Mouse (Mus musculus) embryonic facial prominence, embryonic 10.5 days (tissue): ENCODE data around the gene Rasal1. TPM values are rescaled to one million over a fixed set of nuclear protein-coding genes. Genes with fewer than 3 reads are reported as not detected.

Experiments
- DNase-seq: peaks from one replicate; pipeline ENCODE4 v3.0.0-alpha.2; 2017; ENCODE audit warnings: low spot score
- H3K27ac ChIP-seq: fragments of 300-500 bp; sonication (generic); replicated peaks from 2 replicates; pipeline ENCODE4 v1.5.1; 2016; ENCODE audit warnings: mild to moderate bottlenecking
- H3K27me3 ChIP-seq: fragments of 300-500 bp; sonication (generic); replicated peaks from 2 replicates; pipeline ENCODE4 v1.6.1; 2016; ENCODE audit warnings: low read depth, mild to moderate bottlenecking; ENCODE audit not compliant: poor library complexity, severe bottlenecking
- H3K36me3 ChIP-seq: fragments of 300-500 bp; sonication (generic); replicated peaks from 2 replicates; pipeline ENCODE4 v1.6.1; 2016; ENCODE audit warnings: mild to moderate bottlenecking, moderate library complexity
- H3K4me1 ChIP-seq: fragments of 300-500 bp; sonication (generic); 2 replicates; pipeline ENCODE4 v1.6.1; 2016
- H3K4me3 ChIP-seq: fragments of 300-500 bp; sonication (generic); 2 replicates; pipeline ENCODE4 v1.5.1; 2016; ENCODE audit warnings: mild to moderate bottlenecking, moderate library complexity
- H3K9me3 ChIP-seq: fragments of 300-500 bp; sonication (generic); 2 replicates; pipeline ENCODE4 v1.6.1; 2016; ENCODE audit warnings: mild to moderate bottlenecking
- WGBS: fragments of 180-500 bp; shearing (Covaris S2); methylation state at CpG from one replicate; pipeline ENCODE4 v1.1.7; 2016; 5-methylcytosine and 5-hydroxymethylcytosine counted together
- polyA plus RNA-seq: library from polyadenylated mRNA; unstranded; fragments of >200 nt; fragmentation: Nextera tagmentation; extraction: Ambion mirVana; gene quantifications from 2 replicates; pipeline ENCODE4 v1.2.1, GENCODE M21; 2016

Gene Rasal1
- polyA plus RNA-seq, 1 experiment from 2014 or later = 0.07 TPM

DNA sequence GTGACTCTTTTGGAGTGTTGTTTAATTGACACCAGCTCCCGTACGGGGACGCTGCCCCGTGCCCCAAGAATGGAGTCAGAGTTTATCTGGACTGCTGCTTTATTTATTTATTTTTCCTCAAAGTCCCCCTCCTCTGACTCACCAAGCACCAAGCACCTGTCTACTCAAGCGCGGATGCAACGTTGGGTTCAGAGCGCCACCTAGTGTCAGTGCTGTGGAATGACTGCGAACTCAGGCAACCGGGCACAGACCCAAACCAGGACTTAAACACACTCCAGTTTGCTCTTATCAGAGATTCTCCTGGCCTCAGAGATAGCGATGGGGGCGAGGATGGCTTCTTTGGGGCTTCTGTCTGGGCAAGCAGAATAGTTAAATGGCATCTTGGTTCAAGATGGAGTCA lies 25.0 kb downstream of the Rasal1 start:
- H3K36me3 ChIP-seq = no peaks in the 10 kb centered on the region
- no peak overlapping the region for H3K4me3 ChIP-seq
- H3K27ac ChIP-seq = no peak overlapping the region
- WGBS = 9% methylated on average over 12 of the region's 12 CpGs
- peak; percentile 68 for DNase-seq
- H3K9me3 ChIP-seq = no peaks in the 10 kb centered on the region
- peaks cover 6% of the 10 kb centered on the region for H3K4me1 ChIP-seq
- peaks cover 7% of the 10 kb centered on the region for H3K27me3 ChIP-seq

DNA sequence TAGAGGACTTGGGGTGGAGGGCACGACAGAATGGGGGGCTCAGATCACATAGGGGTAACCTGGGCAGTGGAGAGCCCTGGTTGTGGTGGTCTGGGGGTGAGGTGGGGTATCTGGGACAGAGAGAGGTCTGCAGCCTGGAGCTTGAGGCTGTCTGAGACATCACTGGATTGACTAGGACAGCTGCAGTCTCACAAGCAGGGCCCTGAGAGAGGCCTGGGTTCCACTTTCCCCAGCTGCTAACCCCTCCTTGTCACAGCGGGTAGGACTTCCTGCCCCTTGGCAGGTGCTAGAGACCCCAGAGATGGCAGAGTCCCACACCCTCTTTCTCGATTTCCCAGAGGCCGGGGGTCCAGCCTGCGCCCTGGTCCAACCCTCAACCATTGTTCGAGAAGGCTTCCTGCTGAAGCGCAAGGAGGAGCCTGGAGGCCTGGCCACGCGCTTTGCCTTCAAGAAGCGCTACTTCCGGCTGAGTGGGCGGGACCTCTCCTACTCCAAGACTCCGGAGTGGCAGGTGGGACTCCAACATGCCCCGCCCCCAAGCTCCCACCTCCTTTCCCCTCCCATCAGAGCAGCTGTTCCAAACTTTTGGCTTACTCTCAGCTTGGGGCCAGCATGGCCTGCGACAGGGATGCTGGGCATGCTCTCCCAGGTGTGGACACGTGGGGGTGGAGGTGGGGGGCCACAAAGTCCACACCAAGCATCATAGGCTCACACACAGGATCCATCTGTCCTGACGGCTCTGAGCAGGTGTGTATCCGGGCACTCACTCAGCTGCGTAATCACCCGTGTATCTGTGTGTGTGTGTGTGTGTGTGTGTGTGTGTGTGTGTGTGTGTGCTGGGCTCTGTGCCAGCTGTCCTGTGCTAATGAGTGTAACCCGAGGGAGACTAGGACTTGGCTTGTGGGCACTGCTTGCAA lies 25.9 kb downstream of the Rasal1 start:
- peak; percentile 57 for DNase-seq
- H3K36me3 ChIP-seq = no peaks in the 10 kb centered on the region
- no peaks in the 10 kb centered on the region for H3K9me3 ChIP-seq
- peaks cover 12% of the 10 kb centered on the region for H3K4me1 ChIP-seq
- WGBS = 43% methylated on average over 21 of the region's 21 CpGs
- H3K27ac ChIP-seq = peak overlapping the region; percentile 30; the same call in 1 of the 2 replicates
- peaks cover 14% of the 10 kb centered on the region for H3K27me3 ChIP-seq
- H3K4me3 ChIP-seq = no peak overlapping the region

DNA sequence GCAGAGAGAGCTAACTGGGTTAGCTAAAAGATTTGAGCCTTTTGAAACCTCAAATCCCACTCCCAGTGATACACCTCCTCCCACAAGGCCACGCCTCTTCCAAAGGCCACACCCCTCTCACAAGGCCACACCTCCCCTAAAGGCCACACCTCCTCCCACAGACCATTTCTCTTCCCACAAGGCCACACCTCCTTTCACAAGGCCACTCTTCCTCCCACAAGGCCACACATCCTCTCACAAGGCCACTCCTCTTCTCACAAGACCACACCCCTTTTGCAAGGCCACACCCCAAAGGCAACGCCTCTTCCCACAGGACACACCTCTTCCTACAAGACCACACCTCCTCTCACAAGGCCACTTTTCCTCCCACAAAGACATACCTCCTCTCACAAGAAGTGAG lies 28.9 kb downstream of the Rasal1 start:
- Histone ChIP-seq H3K27me3 (peaks cover 33% of the 10 kb centered on the region), H3K9me3 (no peaks in the 10 kb centered on the region), H3K36me3 (no peaks in the 10 kb centered on the region), H3K27ac (no peak overlapping the region), H3K4me3 (no peak overlapping the region), H3K4me1 (peaks cover 35% of the 10 kb centered on the region)
- no peak for DNase-seq
- 32% methylated on average over 2 of the region's 2 CpGs for WGBS

DNA sequence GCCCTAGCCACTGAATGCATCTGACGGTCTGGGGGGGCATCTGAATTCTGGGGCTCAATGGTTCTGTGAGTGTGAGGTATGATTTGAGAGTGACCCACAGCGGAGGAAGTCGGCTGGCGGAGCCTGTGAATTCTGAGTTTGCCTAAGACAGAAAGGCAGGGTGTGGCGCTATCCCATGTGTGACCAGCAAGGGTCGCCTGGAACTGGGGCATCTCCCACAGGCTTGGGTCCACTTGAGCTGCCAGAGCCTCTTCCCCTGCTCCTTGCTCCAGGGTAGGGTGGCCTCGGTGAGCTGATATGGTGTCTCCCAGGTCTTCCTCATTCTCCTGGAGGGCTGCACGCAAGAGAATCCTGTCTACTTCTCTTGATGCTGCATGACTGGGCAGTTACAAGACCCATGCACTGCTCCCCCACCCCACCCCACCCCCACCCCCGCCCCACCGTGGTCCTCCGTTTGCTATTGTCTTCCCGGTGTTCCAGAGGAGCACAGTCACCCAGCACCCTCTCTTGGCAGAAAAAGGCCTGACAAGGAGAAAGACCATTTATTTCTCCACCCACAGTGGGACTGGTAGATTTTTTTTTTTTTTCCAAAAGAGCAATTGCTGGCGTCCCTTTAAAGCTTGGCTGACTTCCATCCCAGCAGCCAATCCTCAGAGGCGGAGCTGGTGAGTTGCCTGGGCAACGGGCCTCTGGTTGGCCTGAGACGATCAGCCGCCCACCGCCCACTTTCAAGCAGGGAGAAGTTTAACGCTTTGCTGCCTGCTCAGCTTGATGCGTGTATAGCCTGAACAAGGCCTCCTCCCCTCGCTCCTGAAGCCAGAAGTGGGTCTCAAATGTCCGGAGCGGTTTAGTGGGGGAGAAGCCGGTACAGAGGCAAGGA lies 31.3 kb downstream of the Rasal1 start:
- Histone ChIP-seq H3K4me1 (peaks cover 40% of the 10 kb centered on the region), H3K27ac (peak overlapping the region; percentile 87), H3K9me3 (no peaks in the 10 kb centered on the region), H3K36me3 (no peaks in the 10 kb centered on the region), H3K27me3 (peaks cover 51% of the 10 kb centered on the region), H3K4me3 (peak overlapping the region; percentile 62)
- DNase-seq = peak; percentile 95
- WGBS = 1% methylated on average over 24 of the region's 24 CpGs

DNA sequence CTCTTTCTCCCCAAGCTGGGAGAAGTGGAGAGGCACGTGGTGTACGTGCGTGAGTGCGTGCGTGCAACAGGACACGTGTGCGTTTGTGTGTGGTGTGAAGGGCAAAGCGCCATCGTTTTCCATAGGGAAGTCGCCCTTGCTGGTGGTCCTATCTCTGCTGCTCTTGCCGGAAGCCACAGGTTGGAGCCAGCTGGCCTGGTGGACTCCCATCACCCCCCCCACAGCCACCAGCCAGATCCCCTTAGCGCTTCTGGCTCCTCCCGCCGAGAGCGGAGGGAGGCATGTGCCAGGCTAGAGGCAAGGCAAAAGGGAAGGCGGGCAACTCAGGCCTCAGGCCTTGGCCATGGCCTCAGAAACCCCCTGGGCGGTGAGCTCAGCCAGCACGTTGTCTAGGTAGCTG lies 32.3 kb downstream of the Rasal1 start:
- Histone ChIP-seq H3K4me3 (peak overlapping the region; percentile 62), H3K27ac (peak overlapping the region; percentile 87)
- WGBS = 87% methylated on average over 18 of the region's 18 CpGs

DNA sequence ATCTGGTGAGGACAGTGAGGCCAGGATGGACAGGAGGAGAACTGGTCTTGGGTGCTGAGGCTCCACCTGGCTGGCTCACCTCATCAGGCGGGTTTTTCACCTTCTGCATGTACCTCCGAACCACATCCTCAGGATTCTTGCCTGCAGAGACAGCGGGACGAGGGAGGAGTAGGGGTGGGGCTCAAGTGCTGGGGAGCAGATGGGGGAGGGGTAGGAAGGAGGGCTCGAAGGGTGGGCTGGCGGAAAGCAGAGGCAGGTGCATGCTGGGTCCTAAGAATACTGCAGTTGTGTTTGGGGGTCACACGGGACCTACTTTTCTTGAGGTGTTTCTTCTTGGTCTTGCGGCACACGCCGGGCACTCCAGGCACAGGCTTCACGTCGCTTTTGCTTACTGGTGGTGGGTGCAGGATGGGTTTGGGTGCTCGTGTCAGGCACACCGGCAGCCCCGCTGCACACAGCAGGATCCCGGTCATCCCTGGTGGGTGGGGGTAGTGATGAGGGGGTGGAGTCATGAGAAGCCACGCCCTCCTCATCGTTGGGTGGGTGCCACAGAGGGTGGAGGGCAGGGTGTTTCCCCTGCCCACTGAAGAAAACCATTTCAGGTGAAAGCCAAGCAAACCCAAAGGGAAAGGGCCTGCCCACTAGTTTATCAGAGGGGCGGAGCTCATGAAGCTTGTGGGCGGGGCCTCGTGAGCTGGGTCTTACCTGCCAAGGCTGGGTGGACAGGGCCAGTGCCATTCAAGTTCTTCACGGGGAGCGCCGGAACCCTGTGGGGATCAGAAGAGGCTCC lies 34.6 kb downstream of the Rasal1 start:
- Histone ChIP-seq H3K4me3 (peak overlapping the region; percentile 33), H3K27me3 (peaks cover 74% of the 10 kb centered on the region)
- 9% methylated on average over 24 of the region's 24 CpGs for WGBS

More for the DNA sequence above, 32.3 kb downstream of the Rasal1 start:
- peaks cover 40% of the 10 kb centered on the region for H3K4me1 ChIP-seq
- no peak for DNase-seq
- H3K27me3 ChIP-seq = peaks cover 60% of the 10 kb centered on the region
- H3K36me3 ChIP-seq = no peaks in the 10 kb centered on the region
- H3K9me3 ChIP-seq = no peaks in the 10 kb centered on the region

DNA sequence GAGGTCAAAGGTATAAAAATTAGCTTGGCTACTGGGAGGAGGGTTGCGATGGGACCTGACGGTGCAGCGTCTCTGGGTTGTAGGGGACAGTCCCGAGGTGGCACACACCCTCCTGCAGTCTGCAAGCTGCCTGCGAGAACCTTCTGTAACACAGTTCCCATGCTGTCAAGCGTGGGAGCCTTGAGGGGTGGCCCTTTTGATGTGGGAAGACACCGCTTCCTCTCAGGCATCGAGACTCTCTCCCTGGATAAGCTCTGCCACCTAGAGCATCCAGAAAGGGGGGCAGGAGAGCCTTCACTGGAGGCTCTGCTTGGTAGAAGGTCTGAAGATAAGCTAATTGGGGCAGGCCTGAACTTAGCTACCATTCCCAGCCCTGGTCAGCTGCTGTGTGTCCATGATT lies 37.1 kb downstream of the Rasal1 start:
- Histone ChIP-seq H3K27me3 (peaks cover 75% of the 10 kb centered on the region), H3K9me3 (no peaks in the 10 kb centered on the region), H3K4me3 (no peak overlapping the region), H3K27ac (no peak overlapping the region), H3K4me1 (peaks cover 38% of the 10 kb centered on the region), H3K36me3 (no peaks in the 10 kb centered on the region)
- no peak for DNase-seq
- WGBS = 82% methylated on average over 8 of the region's 8 CpGs

More for the DNA sequence above, 34.6 kb downstream of the Rasal1 start:
- Histone ChIP-seq H3K27ac (no peak overlapping the region), H3K9me3 (no peaks in the 10 kb centered on the region), H3K36me3 (no peaks in the 10 kb centered on the region), H3K4me1 (peaks cover 42% of the 10 kb centered on the region)
- DNase-seq = no peak

DNA sequence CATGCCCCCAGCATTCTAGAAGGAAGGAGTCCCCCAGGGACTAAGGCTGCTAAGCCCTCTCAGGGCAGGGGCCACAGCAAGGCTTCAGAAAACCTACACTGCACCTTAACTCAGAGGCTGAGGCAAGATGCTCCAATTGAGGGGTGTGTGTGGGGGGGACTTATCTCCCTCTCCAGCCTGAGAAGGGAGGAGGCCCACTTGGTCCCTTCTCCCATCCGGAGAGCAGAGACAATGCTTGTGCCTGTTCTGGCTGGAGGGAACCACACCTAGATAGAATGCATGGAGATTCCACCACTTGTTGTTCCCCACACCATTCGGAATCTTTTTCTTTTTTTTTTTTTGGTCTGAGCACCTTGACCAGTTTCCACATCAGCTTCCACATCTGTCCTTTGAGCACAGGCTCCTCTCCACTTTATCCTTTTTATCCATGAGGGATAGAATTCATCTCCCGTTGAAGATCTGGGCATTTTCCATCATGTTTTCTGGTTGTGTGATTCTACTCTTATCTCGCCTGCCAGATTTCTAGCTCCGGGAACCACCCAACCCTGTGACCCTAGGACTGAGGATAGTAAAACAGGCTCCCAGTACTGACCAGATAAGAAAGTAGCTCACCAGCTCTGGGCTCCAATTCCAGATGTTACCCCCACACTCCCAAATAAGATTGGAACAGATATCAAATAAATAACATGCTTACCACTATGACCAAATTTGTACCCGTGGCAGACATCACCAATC lies 38.3 kb downstream of the Rasal1 start:
- 80% methylated on average over 6 of the region's 6 CpGs for WGBS
- no peak for DNase-seq
- Histone ChIP-seq H3K36me3 (no peaks in the 10 kb centered on the region), H3K27me3 (peaks cover 75% of the 10 kb centered on the region), H3K27ac (no peak overlapping the region), H3K9me3 (no peaks in the 10 kb centered on the region), H3K4me3 (no peak overlapping the region), H3K4me1 (peaks cover 34% of the 10 kb centered on the region)

DNA sequence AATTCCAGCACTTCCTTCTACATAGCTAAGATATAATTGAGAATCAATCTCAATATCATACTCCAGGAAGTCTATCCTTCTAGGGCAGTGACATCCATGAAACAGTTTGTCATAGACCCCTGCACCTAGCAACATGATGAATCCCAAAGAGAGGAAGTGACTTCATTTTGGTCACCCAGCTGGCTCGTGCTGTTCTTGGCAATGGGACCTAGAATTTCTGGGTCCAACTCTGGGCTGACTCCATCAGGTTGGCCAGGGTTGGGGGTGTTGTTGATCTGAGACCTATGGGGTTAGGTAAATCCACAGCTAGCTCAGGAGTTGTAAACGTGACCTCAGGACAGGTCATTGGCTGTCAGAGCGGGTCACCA lies 38.9 kb downstream of the Rasal1 start:
- WGBS = 85% methylated on average over 3 of the region's 3 CpGs
- Histone ChIP-seq H3K27ac (no peak overlapping the region), H3K27me3 (peaks cover 75% of the 10 kb centered on the region), H3K9me3 (no peaks in the 10 kb centered on the region), H3K4me3 (no peak overlapping the region), H3K36me3 (no peaks in the 10 kb centered on the region), H3K4me1 (peaks cover 29% of the 10 kb centered on the region)
- no peak for DNase-seq

DNA sequence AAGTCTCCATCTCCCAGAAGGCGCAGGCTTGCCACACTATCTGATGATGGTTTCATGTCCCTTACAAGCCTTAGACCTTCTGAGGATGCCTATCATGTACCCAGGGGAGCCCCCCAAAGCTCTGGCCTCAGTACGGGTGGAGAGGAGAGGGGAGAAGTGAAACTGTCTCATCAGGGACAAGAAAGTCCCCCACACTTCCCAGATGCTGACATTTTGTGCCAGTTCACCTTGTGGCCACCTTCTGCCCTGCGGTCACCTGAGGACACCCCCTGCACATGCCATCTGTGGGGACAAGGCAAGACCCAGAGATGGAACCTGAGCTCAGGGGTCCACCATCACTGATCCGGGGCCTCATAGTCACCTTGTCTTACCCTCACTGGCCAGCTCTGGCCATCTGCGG lies 39.3 kb downstream of the Rasal1 start:
- H3K9me3 ChIP-seq = no peaks in the 10 kb centered on the region
- WGBS = 93% methylated on average over 5 of the region's 5 CpGs
- no peak overlapping the region for H3K4me3 ChIP-seq
- no peak for DNase-seq
- no peaks in the 10 kb centered on the region for H3K36me3 ChIP-seq
- H3K27me3 ChIP-seq = peaks cover 75% of the 10 kb centered on the region
- H3K4me1 ChIP-seq = peaks cover 24% of the 10 kb centered on the region
- no peak overlapping the region for H3K27ac ChIP-seq

DNA sequence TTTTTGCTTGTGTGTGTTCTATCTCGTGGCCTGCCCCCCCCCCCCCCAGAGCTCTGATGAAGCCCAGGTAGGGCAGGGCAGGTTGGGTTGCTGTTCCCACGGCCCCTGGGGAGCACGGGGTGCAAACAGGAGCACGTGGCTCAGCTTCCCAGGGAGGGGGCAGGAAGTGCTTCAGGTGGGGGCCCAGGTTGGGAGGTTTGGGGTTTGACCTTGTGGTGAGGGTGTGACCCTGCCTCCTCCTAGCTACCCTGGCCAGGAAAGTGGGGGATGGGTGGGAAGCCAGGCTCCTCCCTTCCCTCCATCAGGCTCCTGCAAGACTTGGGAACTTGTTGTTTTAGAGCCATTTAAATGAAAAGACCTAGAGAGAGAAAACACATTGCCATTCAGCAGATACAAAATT lies 39.8 kb downstream of the Rasal1 start:
- H3K9me3 ChIP-seq = no peaks in the 10 kb centered on the region
- DNase-seq = no peak
- no peaks in the 10 kb centered on the region for H3K36me3 ChIP-seq
- H3K4me3 ChIP-seq = no peak overlapping the region
- H3K4me1 ChIP-seq = peaks cover 19% of the 10 kb centered on the region
- peaks cover 75% of the 10 kb centered on the region for H3K27me3 ChIP-seq
- WGBS = 52% methylated on average over 4 of the region's 4 CpGs
- no peak overlapping the region for H3K27ac ChIP-seq
